Mouse (Mus musculus): ENCODE measurements around the gene Sema4b.

Sema4b gene

DNA sequence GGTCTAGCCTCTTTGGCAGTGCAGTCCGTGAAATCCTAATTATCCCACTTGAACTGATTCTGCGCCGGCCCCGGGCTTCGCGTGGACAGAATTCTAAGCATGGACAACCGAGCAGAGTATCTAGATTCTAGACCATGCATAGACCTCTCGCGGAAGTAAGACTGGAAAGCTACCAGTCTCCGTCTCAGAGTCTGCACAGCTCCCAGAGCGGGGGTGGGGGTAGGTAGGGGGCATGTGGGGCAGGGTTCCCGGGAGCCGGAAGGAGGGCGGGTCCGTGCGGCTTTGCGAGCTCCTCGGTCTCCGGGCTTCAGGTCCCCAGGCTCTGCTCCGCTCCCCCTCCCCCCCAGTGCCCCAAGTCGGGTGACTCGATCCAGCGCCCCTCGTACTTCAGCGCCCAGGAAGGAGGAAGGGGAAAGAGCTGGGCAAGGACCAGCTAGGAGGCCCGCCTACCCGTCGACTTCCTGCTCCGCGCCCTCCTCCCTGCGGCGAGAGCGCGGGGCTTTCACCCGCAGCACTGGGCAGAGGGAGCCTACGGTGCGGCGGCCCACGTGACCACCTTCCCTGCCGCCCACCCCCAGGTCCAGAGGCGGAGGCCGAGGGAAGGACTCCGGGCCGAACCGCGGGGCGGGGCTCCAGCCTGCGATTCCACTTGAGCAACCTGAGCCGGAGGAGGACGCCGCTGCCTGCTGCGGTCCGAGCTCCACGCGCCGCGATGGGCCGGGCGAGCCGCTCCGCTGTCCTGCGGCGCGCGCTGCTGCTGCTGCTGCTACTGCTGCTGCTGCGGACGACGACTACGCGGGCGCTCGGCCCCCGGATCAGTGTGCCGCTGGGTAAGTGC lies 11.5 kb downstream of the Sema4b start:
- peak; percentile 86 for DNase-seq (ENCODE audit: low spot score)

DNA sequence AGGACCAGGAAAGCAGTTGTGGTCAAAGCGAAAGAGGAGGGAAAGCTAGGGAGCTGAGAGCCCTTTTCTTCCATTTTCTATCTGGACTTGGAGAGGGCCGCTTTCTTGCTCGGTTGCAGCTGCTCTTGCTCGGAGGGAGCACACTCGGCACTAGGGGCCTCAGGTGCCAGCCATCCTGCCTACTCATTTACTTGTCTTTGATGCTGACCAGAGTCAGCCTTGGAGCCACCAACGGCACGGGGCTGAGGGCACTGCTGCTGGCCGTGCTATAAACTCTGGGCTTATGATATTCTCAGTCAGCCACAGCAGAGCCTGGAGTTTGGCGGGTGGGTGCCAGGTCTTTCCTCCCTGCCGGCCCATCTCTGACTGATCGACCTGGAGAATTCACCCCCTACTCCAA lies 12.2 kb downstream of the Sema4b start:
- no peak for DNase-seq (ENCODE audit: low spot score)

DNA sequence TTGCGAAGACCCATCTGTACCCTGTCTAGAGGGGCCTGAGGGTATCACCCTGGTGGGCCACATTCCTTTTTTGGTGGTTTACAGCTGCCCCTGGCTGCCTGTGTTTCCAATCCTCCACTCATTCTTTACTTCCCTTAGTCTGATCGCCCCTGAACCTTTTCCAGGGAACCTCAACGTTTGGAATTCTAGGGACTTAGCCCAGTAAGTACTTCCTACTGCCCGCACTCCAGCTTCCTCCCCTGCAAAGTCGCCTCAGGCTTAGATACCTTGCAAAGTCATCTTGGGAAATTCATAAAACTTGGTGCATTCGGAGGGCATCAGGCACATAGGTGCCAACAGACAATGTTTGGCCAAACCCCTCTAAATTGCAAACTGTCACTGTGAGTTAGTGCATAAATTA lies 12.6 kb downstream of the Sema4b start:
- no peak for DNase-seq (ENCODE audit: low spot score)

DNA sequence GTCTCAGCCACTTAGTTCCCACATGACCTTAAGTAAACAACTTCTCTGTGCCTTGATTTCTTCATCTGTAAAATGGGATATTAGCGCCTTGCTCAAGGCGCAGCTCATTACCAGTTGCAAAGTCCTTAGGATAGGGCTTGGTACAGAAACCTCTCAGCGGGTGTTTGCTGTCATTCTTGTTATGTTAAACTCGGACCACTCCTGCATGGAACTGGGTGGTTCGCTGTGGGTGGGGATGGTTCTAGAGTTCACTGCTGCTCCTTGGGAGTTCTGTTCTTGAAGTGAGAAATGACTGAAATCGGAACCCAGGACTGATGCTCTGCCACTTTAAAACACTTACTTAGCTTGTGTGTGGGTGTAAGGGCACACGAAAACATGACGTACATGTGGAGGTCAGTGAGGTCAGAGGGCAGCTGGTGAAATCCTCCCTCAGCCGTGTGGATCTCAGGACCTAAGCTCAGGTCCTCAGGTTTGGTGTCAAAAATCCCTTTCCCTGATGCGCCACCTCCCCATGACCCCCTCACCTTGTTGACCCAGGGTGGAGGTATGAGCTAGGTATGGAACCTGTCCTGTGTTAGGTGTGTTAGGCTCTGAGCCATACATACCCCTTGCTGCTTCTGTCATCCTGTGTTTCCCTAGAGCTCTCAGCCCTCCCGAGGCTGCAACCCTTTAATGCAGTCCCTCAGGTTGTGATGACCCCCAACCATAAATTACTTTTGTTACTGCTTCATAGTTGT lies 13.4 kb downstream of the Sema4b start:
- DNase-seq (ENCODE audit: low spot score): no peak

DNA sequence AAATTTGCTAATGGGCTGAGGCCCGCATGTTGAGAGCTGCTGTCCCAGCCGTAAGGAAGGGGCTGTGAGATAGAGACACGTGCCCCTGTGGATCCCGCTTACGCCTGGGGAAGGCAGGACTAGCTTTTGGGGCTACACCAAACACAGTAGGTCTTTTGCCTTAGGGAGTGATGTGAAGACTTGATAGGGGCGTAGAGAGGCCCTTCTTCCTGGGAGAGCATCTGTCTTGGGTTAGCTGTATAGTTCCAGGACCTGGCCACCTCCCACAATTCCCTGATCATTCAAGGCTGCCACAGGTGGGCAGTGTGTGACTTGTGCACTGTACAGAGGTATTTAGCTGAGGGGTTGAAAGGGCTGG lies 13.9 kb downstream of the Sema4b start:
- no peak for DNase-seq (ENCODE audit: low spot score)

DNA sequence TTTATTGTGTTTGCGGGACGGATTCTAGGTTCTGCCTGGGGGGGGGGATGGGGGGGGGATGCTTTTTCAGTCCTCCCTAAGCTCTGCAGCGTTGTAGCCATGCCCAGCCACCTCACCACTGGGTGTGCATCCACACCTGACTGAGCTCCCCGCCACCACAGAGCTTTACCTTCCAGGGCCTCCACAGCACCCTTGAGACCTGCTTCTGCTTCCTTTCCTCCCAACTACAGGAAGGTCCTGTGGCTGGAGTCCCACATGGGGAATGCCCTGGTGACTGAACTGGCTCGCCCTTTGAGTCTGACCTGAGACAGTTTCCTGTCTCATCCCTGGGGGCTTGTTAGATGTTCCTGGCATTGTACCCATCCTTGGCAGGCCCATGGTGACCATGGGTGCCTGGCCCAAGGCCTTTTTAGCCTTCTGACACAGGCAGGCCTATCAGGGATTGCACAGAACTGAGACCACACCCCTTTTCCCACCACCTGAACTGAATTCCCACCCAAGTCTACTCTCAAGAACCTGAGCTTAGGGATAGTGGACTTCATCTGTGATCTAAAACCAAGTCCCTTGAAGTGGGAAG lies 14.4 kb downstream of the Sema4b start:
- no peak for DNase-seq (ENCODE audit: low spot score)

DNA sequence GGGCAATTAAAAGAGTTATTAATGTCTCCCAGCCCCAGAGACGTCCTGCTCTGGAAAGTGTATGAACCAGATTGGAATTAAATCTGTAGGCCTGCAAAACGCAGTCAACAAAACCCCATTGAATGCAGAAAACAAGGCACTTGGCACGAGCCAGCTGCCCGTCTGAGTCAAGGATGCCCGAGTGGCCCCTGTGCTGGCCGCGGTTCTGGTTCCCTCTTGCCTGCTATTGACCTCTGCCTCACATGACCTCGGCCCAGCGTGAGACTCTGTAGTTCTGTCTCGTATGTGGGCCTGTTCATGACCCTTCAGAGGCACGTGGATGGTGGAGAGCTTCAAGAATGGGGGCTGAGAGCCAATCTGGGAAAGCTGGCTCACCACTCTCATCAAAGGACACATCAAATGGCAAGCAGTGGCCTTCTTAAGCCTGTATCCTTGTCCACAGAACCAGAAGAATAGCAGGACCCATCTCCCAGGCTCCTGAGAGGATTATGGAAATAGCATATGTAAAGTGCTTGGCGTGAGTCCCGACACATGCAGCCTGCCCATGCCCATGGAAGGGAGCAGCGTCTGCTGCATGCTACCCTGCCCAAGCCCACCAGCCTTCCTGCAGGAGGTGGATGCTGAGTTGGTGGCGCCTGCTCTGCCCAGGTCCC lies 15.4 kb downstream of the Sema4b start:
- DNase-seq (ENCODE audit: low spot score): no peak

DNA sequence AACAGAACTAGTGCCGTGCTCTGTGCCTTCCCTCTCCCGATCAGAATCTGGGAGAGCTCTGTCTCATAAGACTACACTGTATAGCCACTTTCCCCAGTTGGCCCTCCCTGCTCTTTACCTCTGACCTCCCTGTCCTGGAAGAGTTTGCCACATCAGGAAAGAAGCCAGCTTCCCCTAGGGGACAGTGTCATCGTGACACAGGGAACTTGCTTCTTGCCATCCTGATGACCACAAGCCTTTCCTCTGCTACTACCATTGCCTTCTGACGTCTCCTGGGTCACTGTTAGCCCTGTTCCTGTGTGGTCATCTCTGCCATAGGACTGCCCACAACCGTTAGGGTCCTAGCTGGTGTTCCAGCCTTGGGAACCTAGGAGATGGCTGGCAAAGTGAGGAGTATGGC lies 16.3 kb downstream of the Sema4b start:
- DNase-seq (ENCODE audit: low spot score): no peak

DNA sequence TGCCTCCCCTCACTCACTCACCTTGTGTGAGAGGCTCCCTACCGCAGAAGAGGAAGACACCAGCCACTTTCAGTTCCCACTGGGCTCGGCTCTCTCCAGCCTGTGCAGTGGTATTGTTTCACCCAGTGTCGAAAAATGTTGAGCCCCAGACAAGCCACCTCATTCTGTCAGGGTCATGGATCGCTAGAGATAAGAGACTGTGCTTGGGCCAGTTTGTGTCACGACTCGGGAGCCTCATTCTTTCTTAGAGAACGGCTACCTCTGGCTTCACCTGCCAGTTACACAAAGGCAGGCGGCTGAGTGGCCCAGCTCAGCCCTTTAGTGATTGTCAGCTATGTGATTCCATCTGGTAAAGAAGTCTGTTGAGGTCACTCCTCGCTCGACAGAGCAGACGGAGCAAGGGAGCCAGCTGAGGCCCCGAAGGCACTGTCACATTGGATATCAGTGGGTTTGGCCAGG lies 17.0 kb downstream of the Sema4b start:
- no peak for DNase-seq (ENCODE audit: low spot score)

DNA sequence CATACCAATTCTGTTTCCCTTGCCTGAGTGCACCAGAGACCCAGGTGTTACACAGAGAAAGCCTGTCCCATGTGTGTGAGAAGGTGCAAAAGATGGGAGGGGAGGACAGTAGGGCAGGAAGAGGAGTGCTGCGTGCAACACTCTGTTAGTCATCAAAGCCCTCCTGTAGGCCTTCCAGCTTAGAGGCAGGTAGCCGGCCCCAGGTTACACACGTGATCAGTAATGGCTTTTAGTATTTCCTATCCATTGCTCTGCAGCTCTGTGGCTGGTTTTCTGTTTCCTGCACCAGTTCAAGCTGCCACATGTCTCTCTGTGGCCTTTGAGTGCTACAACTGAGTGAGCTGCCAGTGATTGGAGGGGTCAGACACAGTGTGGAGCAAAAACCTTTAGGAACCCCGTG lies 17.7 kb downstream of the Sema4b start:
- DNase-seq (ENCODE audit: low spot score): no peak

DNA sequence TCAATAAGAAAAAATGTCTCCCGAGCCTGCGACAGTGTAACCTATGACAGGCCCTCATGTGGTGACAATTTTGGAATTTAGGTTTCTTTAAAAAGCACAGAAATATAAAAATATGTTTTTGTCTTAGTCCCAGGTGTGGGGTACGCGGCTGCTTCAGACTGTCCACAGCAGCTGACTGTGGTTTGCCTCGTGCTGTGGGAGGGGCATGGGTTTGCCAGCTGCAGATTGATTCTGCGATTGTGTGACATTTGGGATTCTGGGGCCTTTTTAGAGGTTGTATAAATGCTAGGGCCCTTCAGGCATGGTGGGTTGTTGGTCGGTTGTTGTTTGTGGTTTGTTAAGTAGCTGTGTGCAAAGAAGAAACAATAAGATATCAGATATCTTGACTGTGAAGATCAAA lies 18.3 kb downstream of the Sema4b start:
- DNase-seq (ENCODE audit: low spot score): no peak

DNA sequence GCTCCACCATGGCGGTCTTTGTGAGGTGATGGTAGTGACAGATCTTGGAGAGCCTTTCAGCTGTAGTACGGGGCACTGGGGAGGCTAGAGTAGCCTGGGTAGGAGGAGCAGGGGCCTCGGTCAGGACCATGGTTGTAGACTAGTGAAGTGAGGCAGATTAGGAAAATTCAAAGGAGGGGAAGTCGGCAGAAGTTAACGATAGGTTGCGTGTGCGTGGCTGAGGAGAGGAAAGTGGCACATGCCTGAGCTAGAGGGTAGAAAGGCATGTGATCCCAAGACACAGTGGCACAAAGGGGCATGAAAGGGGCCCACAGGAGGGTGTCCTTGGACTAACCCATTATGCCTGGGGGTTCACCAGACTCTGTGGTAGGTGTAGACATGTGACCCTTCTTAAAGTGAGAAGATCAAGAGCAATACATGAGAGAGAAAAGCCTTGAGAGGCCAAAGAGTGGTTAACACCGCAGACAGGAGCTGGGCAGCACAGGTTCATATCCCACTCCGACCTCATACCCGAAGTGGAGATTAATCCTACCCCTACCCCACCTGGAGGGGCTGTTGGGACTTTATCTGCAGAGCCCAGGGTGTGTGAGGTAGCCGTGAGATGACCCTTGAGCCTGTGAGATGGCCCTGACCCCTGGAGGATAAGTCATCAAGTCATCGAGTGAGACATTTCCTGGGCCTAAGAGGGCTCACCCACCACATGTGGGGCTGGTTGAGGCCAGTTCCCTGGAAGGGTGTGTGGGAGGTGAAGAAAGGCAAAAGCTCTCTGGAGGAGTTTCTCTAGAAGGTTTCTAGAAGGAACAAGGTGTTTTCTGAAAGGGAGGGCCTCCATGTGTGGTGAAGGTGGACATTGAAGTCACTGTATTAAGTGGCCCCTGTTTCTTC lies 19.3 kb downstream of the Sema4b start:
- DNase-seq (ENCODE audit: low spot score): no peak

DNA sequence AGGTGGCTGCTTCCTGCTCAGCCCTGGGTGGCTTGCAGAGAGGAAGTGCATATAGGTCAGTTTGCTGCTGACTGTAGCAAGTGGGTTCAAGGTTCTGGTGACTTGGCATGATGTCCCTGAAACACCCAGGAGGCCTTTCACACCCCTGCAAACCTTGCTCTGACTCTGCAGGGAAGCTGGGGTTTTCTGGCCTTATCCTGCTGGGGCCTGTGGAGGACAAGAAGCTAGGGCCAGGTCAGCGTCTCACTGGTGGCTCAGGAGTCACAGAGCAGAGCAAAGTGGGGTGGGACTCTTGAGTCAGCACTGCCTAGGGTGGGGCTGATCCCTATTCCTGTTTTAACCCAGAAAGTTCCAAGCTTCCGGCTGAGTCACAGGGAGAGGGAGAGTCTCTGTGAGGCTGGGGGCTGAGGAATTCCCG lies 20.7 kb downstream of the Sema4b start:
- DNase-seq (ENCODE audit: low spot score): no peak

DNA sequence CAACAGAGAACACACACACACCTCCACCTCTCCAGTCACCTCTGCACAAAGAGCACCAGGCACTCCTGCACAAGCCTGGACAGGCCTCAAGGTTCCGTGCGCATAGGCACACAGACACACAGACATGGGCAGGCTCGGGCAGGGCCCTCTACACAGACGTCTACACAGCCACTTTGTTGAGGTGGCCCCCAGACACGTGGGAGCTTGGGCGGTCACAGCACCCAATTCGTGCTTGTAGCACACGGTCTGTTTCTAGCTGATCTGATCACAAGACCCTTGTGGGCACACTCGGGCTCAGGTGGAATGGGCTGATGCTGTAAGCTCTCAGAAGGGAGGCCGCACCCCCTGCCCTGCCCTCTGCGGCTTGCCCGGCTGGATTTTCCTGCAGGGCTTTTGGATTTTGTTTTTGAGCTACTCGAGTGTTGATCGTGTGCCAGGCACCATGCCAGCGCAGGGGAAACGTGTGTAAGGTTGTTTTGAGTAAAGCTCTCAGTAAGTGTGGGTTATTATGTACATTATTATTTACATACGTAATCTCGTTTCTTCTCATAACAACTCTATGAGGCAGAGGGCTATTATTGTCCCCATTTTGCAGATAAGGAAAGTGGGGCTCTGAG lies 21.5 kb downstream of the Sema4b start:
- no peak for DNase-seq (ENCODE audit: low spot score)

DNA sequence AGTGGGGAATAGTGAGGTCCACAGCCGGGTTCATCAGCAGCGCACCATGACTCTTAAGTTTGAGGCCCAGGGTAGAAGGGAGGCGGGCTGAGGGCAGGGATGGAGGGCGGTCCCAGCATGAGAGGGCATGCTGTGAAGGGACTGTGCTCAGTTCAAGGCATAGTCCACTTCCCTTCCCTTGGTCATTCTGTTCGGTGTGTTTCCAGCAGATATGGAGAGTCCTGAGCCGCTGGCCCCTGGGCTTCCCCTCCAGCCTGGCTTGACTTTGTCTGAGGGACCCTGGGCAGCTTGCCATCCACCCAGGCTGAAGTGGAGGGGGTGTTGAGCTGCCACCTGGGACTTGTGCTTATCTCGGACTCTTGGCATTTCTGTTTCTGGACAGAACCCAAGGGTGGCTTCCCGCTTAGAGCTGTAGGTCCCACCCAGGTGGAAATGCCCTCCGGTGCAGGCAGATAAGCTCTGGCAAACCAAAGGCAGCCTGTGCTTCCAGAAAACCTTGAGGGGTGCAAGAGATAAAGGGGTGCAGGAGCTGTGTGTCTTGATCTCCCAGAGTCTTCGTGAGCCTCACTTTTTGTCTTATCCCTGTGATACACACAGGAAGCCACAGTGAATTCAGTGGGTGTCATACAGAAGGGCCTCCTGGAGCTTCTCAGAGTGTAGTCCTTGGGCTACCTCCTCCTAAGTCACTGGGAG lies 22.2 kb downstream of the Sema4b start:
- peak; percentile 62 for DNase-seq (ENCODE audit: low spot score)

DNA sequence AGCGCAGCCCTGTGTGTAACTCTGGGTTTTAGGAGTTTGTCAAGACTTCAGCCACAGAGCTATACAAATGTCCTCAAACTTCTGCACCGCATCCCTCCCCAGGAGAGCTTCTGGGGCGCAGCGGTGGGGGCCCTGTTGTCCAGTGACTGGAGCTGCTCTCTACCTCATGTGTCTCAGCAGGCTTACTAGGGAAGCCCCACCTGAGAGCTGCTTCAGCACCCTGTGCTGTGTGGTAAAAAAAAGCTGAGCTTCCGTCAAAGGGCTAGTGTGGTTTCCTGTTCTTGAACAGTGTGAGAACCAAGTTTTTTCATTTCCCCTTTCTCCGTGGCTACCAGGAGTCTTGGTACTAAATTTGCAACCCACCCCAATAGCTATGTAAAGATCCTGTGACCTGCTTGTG lies 23.0 kb downstream of the Sema4b start:
- DNase-seq (ENCODE audit: low spot score): no peak

DNA sequence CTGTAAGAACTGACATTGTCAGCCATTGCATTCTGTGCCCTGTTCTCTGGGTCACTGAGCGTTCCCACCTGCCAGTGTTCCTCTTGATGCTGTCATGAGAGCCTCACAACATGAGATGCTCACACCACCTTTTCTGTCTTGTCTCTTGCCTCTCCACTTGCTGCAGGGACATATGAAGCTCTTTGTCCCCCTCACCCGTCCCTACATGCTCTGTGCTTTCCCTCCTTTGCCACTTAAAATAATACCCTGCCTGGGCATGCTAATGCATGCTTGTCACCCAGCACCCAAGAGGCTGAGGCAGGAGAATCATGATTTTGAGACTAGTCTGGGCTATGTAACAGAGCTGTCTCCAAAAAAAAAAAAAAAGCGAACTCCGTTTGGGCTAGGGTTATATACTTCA lies 24.3 kb downstream of the Sema4b start:
- DNase-seq (ENCODE audit: low spot score): no peak

DNA sequence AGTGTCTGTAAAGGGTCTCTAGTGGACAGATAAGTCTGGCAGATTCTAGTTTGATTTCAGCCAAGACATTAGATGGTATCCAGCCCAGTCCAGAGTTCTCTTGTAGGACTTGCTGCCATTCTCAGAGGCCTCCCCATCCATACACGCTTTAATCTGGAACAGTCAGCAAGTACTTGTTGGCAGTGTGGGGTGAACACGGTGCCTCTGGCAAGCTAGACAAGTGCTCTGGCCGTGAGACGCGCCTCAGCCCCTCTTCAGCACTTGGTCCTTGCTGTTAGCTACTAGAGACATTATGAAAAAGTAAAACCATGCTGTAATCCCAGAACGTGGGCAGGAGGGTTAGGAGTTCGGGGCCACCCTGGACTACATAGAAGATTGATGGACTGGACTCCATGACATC lies 27.0 kb downstream of the Sema4b start:
- DNase-seq (ENCODE audit: low spot score): no peak

DNA sequence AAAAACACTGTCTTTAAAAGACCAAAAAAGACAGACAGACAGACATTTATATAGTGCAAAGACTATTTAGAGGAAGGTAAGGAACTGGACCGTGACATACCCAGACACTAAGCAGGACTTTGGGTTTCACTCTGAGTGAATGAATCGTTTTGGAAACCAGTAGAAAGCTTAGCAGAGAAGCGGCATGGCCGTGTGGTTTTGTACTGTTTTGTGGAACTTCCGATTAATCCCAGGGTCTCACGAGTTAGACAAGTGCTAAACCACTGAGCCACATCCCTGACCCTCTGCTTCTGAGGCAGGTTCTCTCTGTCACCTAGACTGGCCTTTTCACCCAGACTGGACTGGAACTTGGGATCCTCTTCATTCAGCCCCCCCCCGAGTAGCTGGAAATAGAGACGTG lies 27.8 kb downstream of the Sema4b start:
- no peak for DNase-seq (ENCODE audit: low spot score)

DNA sequence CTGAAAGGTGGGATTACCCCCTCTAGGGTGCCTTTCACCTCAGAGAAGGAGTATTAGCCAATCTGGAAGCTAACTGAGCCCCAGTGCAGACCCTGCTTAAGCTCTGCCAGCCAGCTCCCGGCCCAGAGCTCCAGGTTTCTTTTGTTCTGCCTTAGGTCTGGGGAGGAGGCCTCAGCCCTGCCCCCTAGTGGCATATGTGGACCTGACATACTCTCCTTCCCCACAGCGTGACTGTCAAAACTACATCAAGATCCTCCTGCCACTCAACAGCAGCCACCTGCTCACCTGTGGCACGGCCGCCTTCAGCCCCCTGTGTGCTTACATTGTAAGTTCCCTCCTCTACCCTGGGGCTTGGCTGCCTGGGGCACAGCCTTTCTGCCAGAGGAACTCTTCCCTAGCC lies 28.8 kb downstream of the Sema4b start:
- no peak for DNase-seq (ENCODE audit: low spot score)

DNA sequence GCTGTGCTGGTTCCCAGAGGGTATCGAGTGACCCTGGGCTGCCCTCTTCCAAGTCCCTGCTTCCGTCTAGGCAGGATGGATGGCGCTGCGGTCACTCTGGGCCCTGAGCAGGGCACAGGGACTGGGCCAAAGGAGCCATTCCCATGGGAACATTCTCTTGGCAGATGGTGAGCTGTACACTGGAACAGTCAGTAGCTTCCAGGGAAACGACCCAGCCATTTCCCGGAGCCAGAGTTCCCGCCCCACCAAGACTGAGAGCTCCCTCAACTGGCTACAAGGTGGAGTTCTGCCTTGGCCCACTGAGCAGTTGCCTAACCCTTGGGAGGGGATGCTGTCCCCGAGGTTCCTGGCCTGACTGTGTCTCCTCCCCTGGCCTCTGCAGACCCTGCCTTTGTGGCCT lies 29.9 kb downstream of the Sema4b start:
- DNase-seq (ENCODE audit: low spot score): peak; percentile 51
